Mouse (Mus musculus): ENCODE data around the gene Aoc2.
"Not testable (repeated sequence)": the region's sequence is repeated elsewhere in the genome, so short reads cannot be mapped to it uniquely, and the experiment has no call there.

Aoc2 gene

DNA sequence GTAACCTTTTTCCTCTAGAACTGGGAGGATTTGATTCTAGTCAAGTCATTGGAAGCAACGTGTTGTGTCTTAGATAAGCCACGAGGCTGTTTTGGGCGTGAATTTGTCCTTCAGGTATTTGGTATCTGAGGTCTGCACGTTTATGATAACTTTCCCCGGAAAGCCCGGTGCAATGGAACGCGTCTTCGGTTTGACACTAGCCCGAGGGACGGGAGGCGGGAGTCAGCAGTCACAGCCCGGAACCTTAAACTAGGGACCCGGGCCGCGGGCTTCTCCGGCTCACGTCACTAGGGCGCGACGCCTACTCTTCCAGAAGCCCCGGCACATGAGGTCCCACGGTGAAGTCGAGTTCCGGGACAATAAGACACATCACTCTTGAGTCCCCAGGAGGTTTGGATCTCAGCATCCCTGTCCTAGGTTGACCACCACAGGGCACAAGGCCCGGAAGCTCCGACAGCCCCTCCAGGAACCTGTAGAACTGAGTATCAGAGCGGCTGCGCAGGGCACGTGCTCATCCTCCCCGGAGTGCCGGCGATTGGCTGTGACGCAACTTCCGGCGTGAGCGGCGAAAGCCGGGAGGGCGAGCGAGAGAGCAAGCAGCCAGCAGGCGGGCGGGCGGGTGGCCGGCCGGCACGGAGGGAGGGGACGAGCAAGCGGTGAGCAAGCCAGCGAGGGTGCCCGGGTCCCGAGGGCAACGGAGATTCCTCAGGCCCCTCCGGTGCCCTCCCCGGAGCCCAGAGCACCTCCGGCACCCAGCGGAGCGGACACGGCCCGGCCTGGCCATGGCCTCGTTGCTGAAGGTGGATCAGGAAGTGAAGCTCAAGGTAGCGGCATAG is 9.0 kb upstream of the Aoc2 start, which contains the start of gene Psme3:
TSS of gene Psme3 (plus strand) at position 549 of the 836 bp plus-strand sequence.
- DNase-seq, result peak; percentile 95

GRCm38 (mm10) chr11:101316501-101316917 is 8.4 kb upstream of the Aoc2 start:
- DNase-seq, result peak; percentile 25

DNA sequence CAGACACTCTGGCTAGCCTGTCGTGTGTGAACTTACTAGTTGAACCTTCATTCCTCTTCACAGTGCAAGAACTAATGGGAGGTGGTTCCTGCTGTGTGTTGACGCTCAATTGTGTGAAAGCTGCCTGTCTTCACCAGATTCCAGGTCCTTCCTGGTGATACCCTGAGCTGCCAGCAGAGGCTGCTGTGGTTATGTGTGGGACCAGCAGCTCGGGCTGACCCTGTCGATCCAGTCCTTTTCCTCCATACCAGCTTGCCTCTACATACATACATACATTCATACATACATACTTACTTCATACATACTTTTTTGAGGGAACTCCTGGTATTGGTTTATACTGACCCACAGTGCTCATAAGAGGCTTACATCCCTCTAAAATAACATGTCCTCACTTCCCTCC is 1.3 kb upstream of the Aoc2 start:
- peak; percentile 88 for DNase-seq

DNA sequence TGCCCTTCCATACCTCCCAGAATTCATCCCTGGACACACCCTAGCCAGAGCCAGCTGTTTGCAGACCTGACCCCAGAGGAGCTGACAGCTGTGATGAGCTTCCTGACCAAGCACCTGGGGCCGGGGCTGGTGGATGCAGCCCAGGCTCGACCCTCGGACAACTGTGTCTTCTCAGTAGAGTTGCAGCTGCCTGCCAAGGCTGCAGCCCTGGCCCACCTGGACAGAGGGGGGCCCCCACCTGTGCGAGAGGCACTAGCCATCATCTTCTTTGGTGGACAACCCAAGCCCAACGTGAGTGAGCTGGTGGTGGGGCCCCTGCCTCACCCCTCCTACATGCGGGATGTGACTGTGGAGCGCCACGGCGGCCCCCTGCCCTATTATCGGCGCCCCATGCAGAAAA is 338 bp downstream of the Aoc2 start:
- DNase-seq, result not testable (repeated sequence)

DNA sequence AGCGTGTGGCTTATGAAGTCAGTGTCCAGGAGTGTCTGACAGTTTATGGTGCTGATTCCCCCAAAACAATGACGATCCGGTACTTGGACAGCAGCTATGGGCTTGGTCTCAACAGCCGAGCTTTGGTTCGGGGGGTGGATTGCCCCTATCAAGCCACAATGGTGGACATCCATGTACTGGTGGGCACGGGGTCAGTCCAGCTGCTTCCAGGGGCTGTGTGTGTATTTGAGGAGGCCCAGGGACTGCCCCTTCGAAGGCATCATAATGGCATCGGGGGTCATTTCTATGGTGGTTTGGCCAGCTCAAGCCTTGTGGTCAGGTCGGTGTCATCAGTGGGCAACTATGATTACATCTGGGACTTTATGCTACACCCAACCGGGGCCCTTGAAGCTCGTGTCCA is 1.3 kb downstream of the Aoc2 start:
- no peak for DNase-seq

DNA sequence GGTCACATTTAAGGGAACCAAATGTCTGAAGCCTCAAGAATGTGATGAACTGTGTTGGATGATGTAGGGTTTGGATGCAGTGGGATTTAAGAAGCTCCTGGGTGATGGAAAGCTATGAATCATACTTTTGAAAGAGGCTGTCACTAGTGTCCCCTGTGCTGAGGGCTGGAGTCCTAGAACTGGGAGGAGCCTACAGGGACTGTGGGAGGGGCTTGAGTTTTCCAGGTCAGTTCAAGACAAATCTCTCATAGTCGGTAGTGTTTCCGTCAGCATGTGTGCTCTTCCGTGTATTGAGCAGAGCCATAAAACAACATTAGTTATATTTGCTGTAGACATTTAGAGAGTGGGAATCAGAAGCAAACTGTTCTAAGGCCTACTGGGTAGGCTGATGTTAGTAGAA is 2.4 kb downstream of the Aoc2 start:
- no peak for DNase-seq

- peak; percentile 54 for DNase-seq
These were observed 4.2 kb downstream of the Aoc2 start for GRCm38 (mm10) chr11:101328941-101329635.

- DNase-seq, result peak; percentile 34
These were observed 5.6 kb downstream of the Aoc2 start, which contains the start of gene Aoc3 for GRCm38 (mm10) chr11:101330371-101330924. TSS of gene Aoc3 (plus strand) at chr11:101330605.

DNA sequence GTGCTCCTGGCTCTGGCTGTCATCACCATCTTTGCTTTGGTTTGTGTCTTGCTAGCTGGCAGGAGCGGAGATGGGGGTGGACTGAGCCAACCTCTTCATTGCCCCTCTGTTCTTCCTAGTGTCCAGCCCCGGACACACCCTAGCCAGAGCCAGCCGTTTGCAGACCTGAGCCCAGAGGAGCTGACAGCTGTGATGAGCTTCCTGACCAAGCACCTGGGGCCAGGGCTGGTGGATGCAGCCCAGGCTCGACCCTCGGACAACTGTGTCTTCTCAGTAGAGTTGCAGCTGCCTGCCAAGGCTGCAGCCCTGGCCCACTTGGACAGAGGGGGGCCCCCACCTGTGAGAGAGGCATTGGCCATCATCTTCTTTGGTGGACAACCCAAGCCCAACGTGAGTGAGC is 6.1 kb downstream of the Aoc2 start:
- DNase-seq, result not testable (repeated sequence)

DNA sequence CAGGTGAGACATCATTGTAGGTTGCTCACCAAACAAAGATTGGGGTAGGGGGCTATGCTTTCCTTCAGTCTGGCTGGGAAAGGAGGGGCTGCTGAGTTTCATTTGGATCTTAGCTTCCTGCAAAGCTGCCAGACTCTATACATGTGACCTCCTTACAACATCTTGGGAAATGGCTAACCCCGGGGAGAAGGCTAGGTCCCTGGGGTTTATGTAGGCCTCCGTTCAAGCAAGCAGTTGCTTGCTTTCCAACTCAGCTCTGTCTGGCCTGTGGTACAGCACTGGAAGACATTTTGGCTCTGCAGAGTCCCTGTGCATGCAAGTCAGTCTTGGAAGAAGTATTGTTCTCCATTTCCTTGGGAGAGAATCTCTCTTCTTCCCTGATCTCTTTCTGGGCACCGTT is 7.7 kb downstream of the Aoc2 start:
- DNase-seq, result no peak

- no peak for DNase-seq
These were observed 9.2 kb downstream of the Aoc2 start for GRCm38 (mm10) chr11:101334023-101334422.

GRCm38 (mm10) chr11:101334516-101334915 is 9.7 kb downstream of the Aoc2 start:
- no peak for DNase-seq

- DNase-seq, result no peak
These were observed 10.8 kb downstream of the Aoc2 start for GRCm38 (mm10) chr11:101335685-101336084.

DNA sequence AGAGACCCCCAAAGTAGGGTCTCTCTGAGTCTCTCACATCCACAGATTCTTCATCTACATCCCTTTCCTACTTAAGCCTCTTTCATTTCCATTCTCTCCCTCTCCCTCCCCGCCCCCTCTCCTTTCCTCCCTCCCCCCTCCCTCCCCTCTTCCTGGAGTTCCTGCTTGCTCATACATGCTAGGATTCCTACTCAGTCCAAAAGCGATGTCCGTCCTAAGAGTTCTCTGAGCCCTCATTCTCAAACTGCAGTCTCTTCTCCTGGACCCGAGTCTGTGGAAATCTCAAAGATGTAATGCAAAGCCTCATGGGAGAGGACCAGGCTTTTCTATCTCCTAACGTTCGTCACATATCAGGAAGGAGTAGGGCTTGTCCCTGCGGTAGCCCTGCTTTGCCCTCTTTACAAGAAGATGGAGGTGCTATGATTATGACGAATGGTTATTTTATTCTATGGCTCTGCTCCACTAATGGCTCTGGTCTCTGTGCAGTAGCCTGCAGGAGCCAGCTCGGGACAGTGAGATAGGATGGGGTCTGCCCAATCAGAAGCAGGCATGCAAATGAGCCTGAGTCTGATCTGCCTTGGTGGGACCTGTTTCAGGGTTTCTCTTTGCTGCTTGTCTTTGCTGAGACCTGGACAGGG is 13.4 kb downstream of the Aoc2 start:
- DNase-seq, result peak; percentile 38

DNA sequence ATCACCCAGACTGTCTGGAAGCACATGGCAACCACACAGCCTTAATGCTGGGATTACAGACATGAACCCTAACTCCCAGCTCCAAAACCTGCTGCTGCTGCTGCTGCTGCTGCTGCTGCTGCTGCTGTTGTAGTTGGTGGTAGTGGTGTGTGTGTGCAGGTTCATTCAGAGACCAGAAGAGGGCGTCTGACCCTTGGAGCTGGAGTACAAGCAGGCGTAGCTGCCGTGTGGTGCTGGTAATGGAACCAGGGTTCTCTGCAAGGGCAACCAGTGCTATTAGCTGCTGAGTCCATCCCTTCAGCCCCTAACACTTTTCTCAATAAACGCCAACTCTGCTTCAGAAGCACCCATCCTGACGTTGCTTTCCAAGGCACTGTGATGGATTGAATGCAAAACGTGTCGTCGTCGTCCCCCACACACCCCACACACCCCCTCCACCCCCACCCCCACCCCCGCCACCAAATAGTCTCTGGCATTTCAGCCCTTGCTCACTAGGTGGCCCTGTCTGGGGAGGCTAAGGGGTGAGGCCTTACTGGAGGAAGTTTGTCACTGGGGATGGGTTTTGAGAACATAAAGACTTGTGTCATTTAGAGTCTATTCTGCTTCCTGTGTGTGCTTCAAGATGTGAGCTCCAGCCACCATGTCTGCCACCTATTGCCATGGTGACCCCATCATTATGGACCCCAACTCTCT is 22.4 kb downstream of the Aoc2 start:
- DNase-seq, result no peak

DNA sequence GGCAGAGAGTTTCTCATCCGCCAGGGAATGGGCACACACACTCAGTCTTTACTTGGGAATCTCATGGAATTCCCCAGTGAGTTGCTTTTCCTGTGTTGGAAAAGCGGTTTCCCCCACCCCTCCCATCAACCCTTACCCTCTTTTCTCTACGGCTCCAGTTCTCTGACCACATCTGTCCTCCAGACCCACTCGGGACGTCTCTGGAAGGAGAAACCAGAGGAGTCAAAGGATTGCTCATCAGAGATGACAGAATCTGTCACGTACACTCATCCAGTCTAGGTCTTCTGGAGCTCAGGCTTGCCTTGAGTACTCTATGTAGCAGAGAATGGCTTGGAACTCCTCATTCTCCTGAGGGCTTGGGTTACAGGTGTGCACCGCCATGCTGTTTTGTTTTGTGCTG is 23.9 kb downstream of the Aoc2 start:
- no peak for DNase-seq

DNA sequence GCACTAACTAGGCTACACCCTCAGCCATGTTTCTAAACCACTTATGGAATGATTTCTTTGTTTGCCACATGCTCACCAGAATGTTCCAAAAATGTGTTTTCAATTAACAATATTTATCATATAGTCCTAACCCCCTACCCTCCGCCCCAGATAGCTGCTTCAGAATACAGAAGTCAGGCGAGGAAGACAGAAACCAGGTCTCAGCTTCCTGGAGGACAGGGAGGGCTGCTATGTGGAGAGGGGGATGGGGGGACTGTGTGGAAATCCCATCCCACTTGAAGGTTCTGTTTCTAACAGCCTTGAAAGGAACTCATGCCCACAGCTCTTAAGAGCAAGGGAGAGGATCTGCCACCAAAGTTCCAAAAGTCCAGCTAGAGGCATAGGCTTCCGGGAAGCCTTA is 24.4 kb downstream of the Aoc2 start:
- DNase-seq, result no peak

DNA sequence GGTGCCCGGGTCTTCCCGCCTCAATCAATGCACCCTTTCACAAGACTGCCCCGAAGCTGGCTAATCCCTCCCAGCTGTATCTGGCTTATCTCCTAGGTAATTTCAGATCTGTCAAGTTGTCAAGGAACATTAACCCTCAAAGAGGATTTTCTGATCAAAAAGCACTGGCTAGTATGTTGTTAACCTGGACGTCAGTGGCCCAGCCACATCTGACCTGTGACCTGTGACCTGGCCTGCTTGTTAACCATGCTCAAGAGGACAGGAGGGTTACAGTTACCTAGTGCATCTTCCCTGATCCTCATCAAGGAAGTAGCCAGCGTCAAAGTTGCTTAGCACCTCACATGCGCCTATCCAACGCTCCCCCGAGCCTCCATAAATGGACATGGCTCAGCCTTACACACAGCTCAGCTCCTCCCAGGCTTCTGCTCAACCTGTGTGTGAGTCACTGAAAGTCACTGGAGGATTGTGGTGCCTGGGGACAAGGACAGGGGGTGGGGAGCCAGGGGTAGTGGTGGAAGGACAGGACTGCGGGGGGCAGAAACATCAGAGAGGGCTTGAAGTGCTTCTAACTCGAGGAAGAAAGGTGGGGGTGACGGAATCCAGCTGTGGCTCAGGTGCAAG is 26.3 kb downstream of the Aoc2 start:
- no peak for DNase-seq

DNA sequence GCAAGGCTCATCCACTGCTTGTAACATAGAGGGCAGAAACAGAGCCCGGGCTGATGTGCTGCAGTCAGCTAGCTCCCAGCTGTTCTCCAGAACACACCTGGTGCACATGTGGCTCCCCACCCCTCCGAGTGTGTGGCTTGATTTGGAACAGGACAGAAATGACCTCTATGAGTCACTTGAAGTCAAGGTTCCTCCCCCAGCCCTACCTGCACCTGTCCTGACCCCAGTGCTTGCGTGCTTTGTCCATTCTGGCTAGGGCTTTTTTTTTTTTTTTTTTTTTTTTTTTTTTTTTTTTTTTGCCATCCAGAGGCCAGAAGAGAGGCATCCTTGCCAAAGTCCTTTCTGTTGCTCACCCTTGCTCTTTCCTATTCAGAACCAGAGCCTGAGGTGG is 26.9 kb downstream of the Aoc2 start:
- no peak for DNase-seq

GRCm38 (mm10) chr11:101353436-101353835 is 28.6 kb downstream of the Aoc2 start:
- peak; percentile 64 for DNase-seq

DNA sequence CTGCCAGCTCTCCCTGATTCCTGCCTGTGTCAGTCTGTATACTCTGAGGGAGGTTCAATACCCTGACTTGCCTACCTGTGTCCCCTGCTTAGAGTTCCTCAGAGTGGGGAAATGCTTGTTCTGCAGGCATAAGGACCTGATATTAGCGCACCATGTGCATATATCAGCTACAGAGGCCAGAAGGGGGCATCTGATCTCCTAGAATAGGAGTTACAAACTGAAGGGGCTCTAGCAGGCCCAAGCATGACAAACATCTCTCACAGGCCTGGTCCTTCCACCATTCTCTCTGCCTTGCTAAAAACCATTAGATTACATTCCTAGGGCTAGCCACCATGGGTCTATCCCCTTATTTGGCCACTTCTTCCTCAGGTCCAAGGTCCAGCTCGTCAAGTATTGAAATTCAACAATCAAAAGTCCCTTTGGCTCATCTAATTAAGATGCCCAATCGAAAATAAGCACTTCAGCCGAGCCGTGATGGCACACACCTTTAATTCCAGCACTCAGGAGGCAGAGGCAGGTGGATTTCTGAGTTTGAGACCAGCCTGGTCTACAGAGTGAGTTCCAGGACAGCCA is 29.7 kb downstream of the Aoc2 start:
- DNase-seq, result no peak

DNA sequence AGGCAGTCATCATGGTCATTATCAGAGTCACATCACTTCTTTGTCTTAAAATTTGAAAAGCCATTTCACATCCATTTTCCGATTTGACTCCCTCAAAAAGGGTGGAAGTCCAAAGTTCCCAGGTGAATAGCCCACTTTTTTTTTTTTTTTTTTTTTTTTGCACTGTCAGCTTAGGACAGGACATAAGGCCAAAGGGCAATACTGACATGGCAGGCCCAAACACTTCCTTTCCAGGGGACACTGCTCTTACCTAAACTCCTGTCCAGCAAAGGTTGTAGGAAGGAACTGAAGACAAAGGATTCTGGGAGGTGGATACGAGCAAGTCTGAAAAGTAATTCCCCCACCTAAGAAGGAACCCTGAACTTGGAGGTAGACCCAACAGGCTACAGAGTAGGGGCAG is 31.1 kb downstream of the Aoc2 start:
- DNase-seq, result no peak
